Mouse (Mus musculus): ENCODE data around the gene Prdm10.

GRCm38 (mm10) chr9:31301107-31301506 is 20.8 kb downstream of the Prdm10 start:
- TF ChIP-seq CTCF (conservative IDR thresholded peaks at IDR 0.05; ENCODE audit: insufficient read depth, insufficient read length, low read depth, low read length) (no peak), POLR2A (IDR thresholded peaks at IDR 0.05; ENCODE audit: low read depth, low read length) (no peak)
